Mouse (Mus musculus) kidney, adult 2 months (tissue): ENCODE measurements around the gene Rpusd4. TPM values are rescaled to one million over a fixed set of nuclear protein-coding genes. Genes with fewer than 3 reads are reported as not detected.

Experiments used
- DNase-seq: peaks from one replicate; pipeline ENCODE4 v3.0.0; 2021
- H3K27ac ChIP-seq: fragments of 200-500 bp; 2 replicates; pipeline ENCODE4 v1.5.1; 2012; ENCODE audit warnings: low read depth, low read length, control low read depth, inconsistent platforms; ENCODE audit not compliant: insufficient read depth
- H3K27me3 ChIP-seq: fragments of 200-500 bp; replicated peaks from 2 replicates; pipeline ENCODE4 v1.6.1; 2012; ENCODE audit warnings: mild to moderate bottlenecking, moderate library complexity, low read length, inconsistent platforms; ENCODE audit not compliant: control insufficient read depth, insufficient read depth
- H3K36me3 ChIP-seq: fragments of 200-500 bp; 2 replicates; pipeline ENCODE4 v1.6.1; 2012; ENCODE audit warnings: mild to moderate bottlenecking, moderate library complexity, low read length, inconsistent platforms; ENCODE audit not compliant: control insufficient read depth, insufficient read depth
- H3K4me1 ChIP-seq: fragments of 200-500 bp; 2 replicates; pipeline ENCODE4 v1.6.1; 2011; ENCODE audit warnings: low read length; ENCODE audit not compliant: control insufficient read depth, insufficient read depth
- H3K4me3 ChIP-seq: fragments of 200-500 bp; 2 replicates; pipeline ENCODE4 v1.5.1; 2011; ENCODE audit warnings: mild to moderate bottlenecking, low read depth, low read length, control low read depth; ENCODE audit not compliant: insufficient read depth
- CTCF ChIP-seq: fragments of 200-500 bp; conservative IDR thresholded peaks from 2 replicates; pipeline ENCODE4 v1.5.1; 2011; ENCODE audit warnings: low read depth, mild to moderate bottlenecking, control low read depth, low read length, moderate library complexity, mixed read lengths; ENCODE audit not compliant: insufficient read depth, insufficient read length
- POLR2A ChIP-seq: fragments of 200-500 bp; IDR thresholded peaks from one replicate; pipeline ENCODE4 v1.6.1; 2011; ENCODE audit warnings: low read depth, low read length, control low read depth
- WGBS: fragments of 180-500 bp; shearing (Covaris S2); methylation state at CpG from one replicate; pipeline ENCODE4 v1.1.7; 2018; 5-methylcytosine and 5-hydroxymethylcytosine counted together
- polyA plus RNA-seq: library from polyadenylated mRNA; depleted of rRNA; stranded (reverse); fragments of >200 nt; gene quantifications from 2 replicates; pipeline ENCODE4 v1.2.3, GENCODE M21; 2012; rRNA removed

Gene Rpusd4
- polyA plus RNA-seq, 1 experiment: 10.1 TPM

- Histone ChIP-seq H3K27ac (no peak overlapping the region), H3K27me3 (no peaks in the 10 kb centered on the region), H3K4me1 (peaks cover 4% of the 10 kb centered on the region; the same call in 1 of the 2 replicates), H3K4me3 (no peak overlapping the region), H3K36me3 (no peaks in the 10 kb centered on the region)
- WGBS: 78% methylated on average over 9 of the region's 9 CpGs
- TF ChIP-seq CTCF (no peak), POLR2A (no peak)
- no peak for DNase-seq
Observed at GRCm38 (mm10) chr9:35317233-35317980, 49.7 kb downstream of the Rpusd4 start.

DNA sequence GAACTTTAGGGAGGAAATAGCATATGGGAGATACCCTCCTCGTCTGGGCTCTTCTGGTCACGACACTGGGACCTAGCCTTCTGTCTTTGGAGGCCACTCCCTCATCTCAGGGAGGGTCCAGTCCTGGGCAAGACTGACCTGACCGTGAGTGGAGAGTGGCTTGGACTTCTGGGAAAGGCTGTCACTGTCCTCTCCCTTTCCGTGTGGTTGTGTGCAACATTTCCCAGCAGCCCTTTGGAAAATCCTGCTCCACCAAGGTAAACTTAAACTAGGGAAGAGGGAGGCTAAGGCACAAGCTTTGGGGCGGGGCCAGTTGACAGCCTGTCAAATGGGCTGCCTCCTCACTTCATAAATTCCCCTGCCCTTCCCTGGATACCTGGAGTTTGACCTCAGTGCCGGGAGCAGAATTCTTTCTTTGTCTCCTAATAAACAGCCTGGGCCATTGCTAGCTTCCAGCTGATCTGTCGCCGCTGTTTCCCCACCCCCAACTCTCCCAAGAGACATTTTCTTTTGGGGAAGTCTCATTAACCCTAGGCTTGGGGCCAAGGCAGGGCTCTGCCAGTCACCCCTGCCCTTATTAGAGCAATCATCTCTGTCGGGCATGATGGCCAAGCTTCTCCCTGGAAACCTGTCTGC lies 51.0 kb downstream of the Rpusd4 start:
- WGBS: 20% methylated on average over 9 of the region's 9 CpGs
- Histone ChIP-seq H3K4me1 (peaks cover 4% of the 10 kb centered on the region; the same call in 1 of the 2 replicates), H3K36me3 (no peaks in the 10 kb centered on the region), H3K4me3 (no peak overlapping the region), H3K27me3 (no peaks in the 10 kb centered on the region), H3K27ac (peak overlapping the region; percentile 36)
- TF ChIP-seq POLR2A (no peak), CTCF (no peak)
- peak; percentile 93 for DNase-seq

DNA sequence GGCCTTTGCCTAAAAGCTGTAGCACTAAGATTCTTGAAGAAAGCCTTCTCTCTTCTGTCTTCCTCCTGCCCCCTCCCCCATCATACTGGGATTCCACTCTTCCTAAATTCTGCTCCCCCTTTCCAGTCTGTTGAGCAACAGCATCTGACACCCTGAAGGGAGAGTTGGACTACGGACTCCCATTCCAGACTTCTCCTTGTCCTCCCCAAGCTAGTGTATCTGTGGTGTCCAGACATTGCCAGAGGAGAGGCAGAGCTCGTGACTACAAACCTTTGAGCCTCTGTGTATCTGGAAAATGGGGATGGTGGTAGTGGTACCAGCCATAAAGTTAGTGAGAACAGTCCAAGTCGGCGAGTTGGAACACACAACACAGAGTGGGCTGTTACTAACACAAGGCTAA lies 52.6 kb downstream of the Rpusd4 start:
- no peak overlapping the region for H3K4me3 ChIP-seq
- TF ChIP-seq CTCF (no peak), POLR2A (no peak)

DNA sequence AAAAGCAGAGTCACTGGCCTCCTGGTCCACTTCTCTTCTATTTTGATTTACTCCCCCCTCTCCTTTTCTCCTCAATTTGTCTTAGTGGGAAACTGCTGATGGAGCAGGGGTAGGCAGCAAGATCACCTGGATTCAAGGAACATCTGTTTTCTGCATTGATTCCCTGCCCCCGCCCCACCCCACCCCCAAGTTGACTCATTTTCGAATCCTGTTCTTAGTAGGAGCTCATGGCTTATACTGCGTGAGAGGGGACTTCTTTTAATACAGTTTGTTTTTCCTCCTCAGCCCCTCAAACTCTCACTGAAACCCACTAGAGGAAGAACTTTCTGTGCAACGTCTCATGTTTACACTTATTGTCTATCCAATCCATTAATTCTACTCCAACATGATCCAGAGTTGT lies 56.3 kb downstream of the Rpusd4 start:
- Histone ChIP-seq H3K4me1 (peaks cover 4% of the 10 kb centered on the region; the same call in 1 of the 2 replicates), H3K36me3 (no peaks in the 10 kb centered on the region), H3K27me3 (no peaks in the 10 kb centered on the region), H3K4me3 (no peak overlapping the region), H3K27ac (no peak overlapping the region)
- no peak for DNase-seq
- TF ChIP-seq POLR2A (no peak), CTCF (no peak)
- 70% methylated on average over 4 of the region's 4 CpGs for whole genome bisulfite sequencing

More for the DNA sequence above, 52.6 kb downstream of the Rpusd4 start:
- H3K4me1 ChIP-seq: peaks cover 4% of the 10 kb centered on the region; the same call in 1 of the 2 replicates
- DNase-seq: peak; percentile 59
- no peak overlapping the region for H3K27ac ChIP-seq
- 64% methylated on average over 4 of the region's 4 CpGs for whole genome bisulfite sequencing
- H3K36me3 ChIP-seq: no peaks in the 10 kb centered on the region
- no peaks in the 10 kb centered on the region for H3K27me3 ChIP-seq

GRCm38 (mm10) chr9:35324571-35324970 lies 56.9 kb downstream of the Rpusd4 start:
- peaks cover 4% of the 10 kb centered on the region; the same call in 1 of the 2 replicates for H3K4me1 ChIP-seq
- peak; percentile 14 for DNase-seq
- no peak for TF ChIP-seq POLR2A
- no peak for TF ChIP-seq CTCF

GRCm38 (mm10) chr9:35326644-35327263 lies 59.1 kb downstream of the Rpusd4 start:
- Histone ChIP-seq H3K4me3 (no peak overlapping the region), H3K27ac (no peak overlapping the region)
- WGBS: 64% methylated on average over 7 of the region's 7 CpGs

More at GRCm38 (mm10) chr9:35324571-35324970, 56.9 kb downstream of the Rpusd4 start:
- 52% methylated on average over 2 of the region's 2 CpGs for WGBS
- no peak overlapping the region for H3K4me3 ChIP-seq
- H3K36me3 ChIP-seq: no peaks in the 10 kb centered on the region
- no peak overlapping the region for H3K27ac ChIP-seq
- H3K27me3 ChIP-seq: no peaks in the 10 kb centered on the region

More at GRCm38 (mm10) chr9:35326644-35327263, 59.1 kb downstream of the Rpusd4 start:
- no peak for TF ChIP-seq POLR2A
- TF ChIP-seq CTCF: no peak
- DNase-seq: peak; percentile 13
- no peaks in the 10 kb centered on the region for H3K27me3 ChIP-seq
- H3K36me3 ChIP-seq: no peaks in the 10 kb centered on the region
- no peaks in the 10 kb centered on the region for H3K4me1 ChIP-seq

Other genes starting within 250 kb of the Rpusd4 start
- 4.7 and 5.0 TPM in 2 replicates for gene St3gal4, start 148.6 kb upstream of the Rpusd4 start, polyA plus RNA-seq
- 36.2 and 41.1 TPM in 2 replicates for gene Dcps, start 91.8 kb upstream of the Rpusd4 start, polyA plus RNA-seq
- 84.9 and 85.9 TPM in 2 replicates for gene Srpr, start 67.7 kb upstream of the Rpusd4 start, polyA plus RNA-seq
- gene Tirap, start 67.6 kb upstream of the Rpusd4 start, polyA plus RNA-seq: 8.1 and 11.2 TPM in 2 replicates
- gene Foxred1, start 56.8 kb upstream of the Rpusd4 start, polyA plus RNA-seq: 37.0 and 39.1 TPM in 2 replicates
- 9.8 and 11.4 TPM in 2 replicates for gene Fam118b, start 60 bp upstream of the Rpusd4 start, polyA plus RNA-seq
- gene Cdon, start 153.3 kb downstream of the Rpusd4 start, polyA plus RNA-seq: 3.7 and 4.0 TPM in 2 replicates